Mouse (Mus musculus): Measurements from ENCODE around the gene Pkp2. TPM values are rescaled to one million over a fixed set of nuclear protein-coding genes. Genes with fewer than 3 reads are reported as not detected.

Gene Pkp2
- total and polyA plus RNA-seq, 3 experiments, result 0.54 to 2.2 TPM; not detected in 1

GRCm38 (mm10) chr16:16302369-16303137, 89.4 kb downstream of the Pkp2 start, which contains the start of gene Yars2:
Yars2 (plus strand) TSS chr16:16302965.
- Histone ChIP-seq H3K27ac (ENCODE audit: control insufficient read depth, low read depth, low read length) (peak within 1 kb of the TSS; percentile 85), H3K9me3 (replicated peaks; ENCODE audit: insufficient read depth, low read length) (no peaks in the 10 kb centered on the region), H3K4me1 (ENCODE audit: control insufficient read depth in 1 of 2, insufficient read depth in 2 of 2, low read length in 2 of 2) (no peaks in the 10 kb centered on the region; a peak in 1 of 4 replicates), H3K79me2 (ENCODE audit: control insufficient read depth, insufficient read depth, low read length, poor library complexity) (peaks cover 22% of the 10 kb centered on the region), H3K4me3 (ENCODE audit: control insufficient read depth in 1 of 2, insufficient read depth in 1 of 2, low read depth in 2 of 2, low read length in 2 of 2) (peak within 1 kb of the TSS; percentile 75 to 85), H3K27me3 (ENCODE audit: control insufficient read depth in 1 of 2, insufficient read depth in 2 of 2, low read length in 2 of 2) (peaks cover 2% of the 10 kb centered on the region in 2 experiments; a peak in 2 of 4 replicates), H3K9ac (ENCODE audit: control insufficient read depth, low read depth, low read length, poor library complexity, severe bottlenecking) (peak within 1 kb of the TSS; percentile 95), H3K36me3 (ENCODE audit: control insufficient read depth in 1 of 2, insufficient read depth in 2 of 2, low read length in 2 of 2) (peaks cover 5 to 14% of the 10 kb centered on the region in 2 experiments)
- peak; percentile 94 for DNase-seq (ENCODE audit: low read depth, low spot score)
- peak; percentile 15; the same call in 1 of the 2 replicates for TF ChIP-seq MEF2A (IDR thresholded peaks at IDR 0.05; ENCODE audit: extremely low read depth, insufficient replicate concordance, low read depth, low read length, poor library complexity, severe bottlenecking)
- peak; percentile 63 for TF ChIP-seq POLR2AphosphoS2 (IDR thresholded peaks at IDR 0.05; ENCODE audit: low read length)
- TF ChIP-seq POLR2A (IDR thresholded peaks at IDR 0.05; ENCODE audit: control insufficient read depth in 1 of 2, insufficient read depth in 1 of 2, low read depth in 1 of 2, low read length in 2 of 2, poor library complexity in 1 of 2), result peak; percentile 92
- no peak for TF ChIP-seq BHLHE40 (IDR thresholded peaks at IDR 0.05; ENCODE audit: borderline replicate concordance, low read depth, low read length)
- TF ChIP-seq MYB (IDR thresholded peaks at IDR 0.05; ENCODE audit: low read depth, low read length), result no peak
- TF ChIP-seq MAX (IDR thresholded peaks at IDR 0.05; ENCODE audit: low read length), result peak; percentile 89
- peak; percentile 92 for TF ChIP-seq HCFC1 (IDR thresholded peaks at IDR 0.05; ENCODE audit: low read depth, low read length)
- 0 out of 2 replicates have a peak, but pooled peaks have one; percentile 34 for TF ChIP-seq CHD1 (IDR thresholded peaks at IDR 0.05; ENCODE audit: low read depth, low read length)
- TF ChIP-seq NELFE (IDR thresholded peaks at IDR 0.05; ENCODE audit: low read depth, low read length), result peak; percentile 92
- TF ChIP-seq MAZ (IDR thresholded peaks at IDR 0.05; ENCODE audit: low read depth, low read length), result peak; percentile 67; the same call in 1 of the 2 replicates
- TF ChIP-seq USF2 (IDR thresholded peaks at IDR 0.05; ENCODE audit: borderline replicate concordance in 1 of 2, insufficient read depth in 1 of 2, low read depth in 1 of 2, low read length in 2 of 2), result no peak
- TF ChIP-seq JUND (IDR thresholded peaks at IDR 0.05; ENCODE audit: low read depth, low read length), result no peak
- peak; percentile 83 for TF ChIP-seq KAT2A (conservative IDR thresholded peaks at IDR 0.05; ENCODE audit: low read depth, low read length)
- TF ChIP-seq POLR2AphosphoS5 (IDR thresholded peaks at IDR 0.05; ENCODE audit: borderline replicate concordance, low read depth, low read length), result peak; percentile 79; the same call in 1 of the 2 replicates
- TF ChIP-seq SIN3A (IDR thresholded peaks at IDR 0.05; ENCODE audit: low read length), result peak; percentile 74
- TF ChIP-seq ZKSCAN1 (IDR thresholded peaks at IDR 0.05; ENCODE audit: low read depth, low read length), result no peak
- TF ChIP-seq TAL1 (IDR thresholded peaks at IDR 0.05; ENCODE audit: low read length), result no peak
- peak; percentile 84 for TF ChIP-seq SMC3 (IDR thresholded peaks at IDR 0.05; ENCODE audit: low read depth, low read length)
- no peak for TF ChIP-seq ZNF384 (IDR thresholded peaks at IDR 0.05; ENCODE audit: low read depth, low read length)
- TF ChIP-seq GABPA (IDR thresholded peaks at IDR 0.05; ENCODE audit: low read depth, low read length), result no peak
- peak; percentile 12; the same call in 1 of the 2 replicates for TF ChIP-seq ELF1 (IDR thresholded peaks at IDR 0.05; ENCODE audit: low read depth, low read length)
- no peak for TF ChIP-seq RCOR1 (IDR thresholded peaks at IDR 0.05; ENCODE audit: low read depth, low read length)
- TF ChIP-seq TBP (IDR thresholded peaks at IDR 0.05; ENCODE audit: low read depth, low read length), result peak; percentile 86
- no peak; the same call in 1 of the 2 replicates for TF ChIP-seq ETS1 (IDR thresholded peaks at IDR 0.05; ENCODE audit: low read depth, low read length)
- TF ChIP-seq GATA1 (IDR thresholded peaks at IDR 0.05; ENCODE audit: low read depth, low read length), result no peak
- TF ChIP-seq RAD21 (IDR thresholded peaks at IDR 0.05; ENCODE audit: low read depth, low read length), result peak; percentile 80
- TF ChIP-seq MAFK (IDR thresholded peaks at IDR 0.05; ENCODE audit: borderline replicate concordance, low read depth, low read length), result no peak
- TF ChIP-seq NRF1 (IDR thresholded peaks at IDR 0.05; ENCODE audit: insufficient read depth, low read depth, low read length, poor library complexity, severe bottlenecking), result peak; percentile 94
- TF ChIP-seq TCF12 (IDR thresholded peaks at IDR 0.05; ENCODE audit: low read depth, low read length), result peak; percentile 36
- peak; percentile 85 for TF ChIP-seq MYC (IDR thresholded peaks at IDR 0.05; ENCODE audit: low read depth, low read length)
- TF ChIP-seq MXI1 (IDR thresholded peaks at IDR 0.05; ENCODE audit: low read depth, low read length), result peak; percentile 95
- TF ChIP-seq CTCF (IDR thresholded peaks at IDR 0.05 in 2 of 3, conservative IDR thresholded peaks at IDR 0.05 in 1 of 3; ENCODE audit: control insufficient read depth in 1 of 3, insufficient read depth in 1 of 3, low read depth in 2 of 3, low read length in 3 of 3, poor library complexity in 1 of 3, severe bottlenecking in 1 of 3), result peak in 2 of 3 experiments; percentile 28 to 77; a peak in 4 of 6 replicates
- TF ChIP-seq ZMIZ1 (IDR thresholded peaks at IDR 0.05; ENCODE audit: low read depth, low read length), result peak; percentile 54; the same call in 1 of the 2 replicates
- TF ChIP-seq ZC3H11A (IDR thresholded peaks at IDR 0.05; ENCODE audit: low read depth, low read length), result peak; percentile 77
- TF ChIP-seq E2F4 (IDR thresholded peaks at IDR 0.05; ENCODE audit: borderline replicate concordance, low read depth, low read length), result peak; percentile 46; the same call in 1 of the 2 replicates
